Mouse (Mus musculus): ENCODE measurements around the gene Zbtb20. TPM values are rescaled to one million over a fixed set of nuclear protein-coding genes. Genes with fewer than 3 reads are reported as not detected.

Gene Zbtb20
- total and polyA plus RNA-seq, 3 experiments: 1.8 to 18.1 (median 6.6) TPM

DNA sequence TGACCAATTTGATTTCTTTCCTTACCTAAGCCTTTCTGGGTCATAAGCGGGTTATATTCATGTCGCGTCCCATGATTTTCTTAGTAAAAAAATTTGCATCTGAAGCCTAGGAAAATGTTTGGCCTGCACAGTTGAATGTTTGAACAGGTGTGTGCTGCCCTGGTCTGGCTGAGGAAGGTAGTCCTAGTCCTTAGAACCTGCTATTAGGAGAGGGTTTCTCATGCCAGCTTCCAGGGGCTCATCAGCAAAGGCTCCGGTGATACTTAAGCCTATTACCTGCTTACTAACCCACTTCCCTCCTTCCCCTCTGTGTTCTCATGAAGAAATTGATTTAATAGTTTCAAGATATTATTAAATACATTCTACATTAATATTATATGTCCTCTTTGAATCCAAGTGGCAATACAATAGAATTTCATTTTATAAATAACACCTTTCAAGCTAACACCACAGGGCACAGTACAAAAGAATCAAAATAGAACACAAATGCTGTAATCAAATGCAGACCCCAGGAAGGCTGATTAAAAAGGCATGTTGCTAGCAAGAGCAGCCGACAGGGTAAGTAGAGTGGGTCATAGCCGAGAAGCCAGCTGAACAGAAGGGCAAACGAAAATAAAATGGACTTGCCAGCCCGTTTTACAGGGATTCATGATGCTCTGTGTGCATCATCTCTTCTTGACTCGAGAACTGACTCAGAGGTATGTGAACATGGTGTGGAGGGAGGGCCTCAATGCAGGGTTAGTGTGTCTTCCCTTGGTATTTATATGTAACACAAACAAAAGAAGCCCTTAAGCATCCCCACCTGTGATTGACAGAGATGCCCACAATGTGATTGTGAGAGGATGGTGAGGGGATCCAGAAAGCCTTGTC is 480.3 kb downstream of the Zbtb20 start:
- ATAC-seq (ENCODE audit: extremely low read depth, insufficient number of reproducible peaks, low FRiP score, poor library complexity, severe bottlenecking): no peak
- Histone ChIP-seq H3K9me3 (replicated peaks) (no peaks in the 10 kb centered on the region), H3K36me3 (replicated peaks) (no peaks in the 10 kb centered on the region), H3K27me3 (ENCODE audit: insufficient read depth, low read length) (no peaks in the 10 kb centered on the region), H3K4me1 (ENCODE audit: insufficient read depth, low read depth, low read length) (no peaks in the 10 kb centered on the region), H3K4me3 (ENCODE audit: low read depth, low read length) (no peak overlapping the region)
- DNase-seq (ENCODE audit: low spot score): no peak
- TF ChIP-seq CTCF (IDR thresholded peaks at IDR 0.05; ENCODE audit: low read depth, low read length) (no peak), GATA1 (IDR thresholded peaks at IDR 0.05; ENCODE audit: borderline replicate concordance, low read length) (no peak), POLR2AphosphoS5 (IDR thresholded peaks at IDR 0.05; ENCODE audit: insufficient replicate concordance, low read depth, low read length) (no peak), GATA2 (IDR thresholded peaks at IDR 0.05; ENCODE audit: borderline replicate concordance, low read depth, low read length) (no peak), TAL1 (conservative IDR thresholded peaks at IDR 0.05; ENCODE audit: low read depth, low read length) (no peak)

DNA sequence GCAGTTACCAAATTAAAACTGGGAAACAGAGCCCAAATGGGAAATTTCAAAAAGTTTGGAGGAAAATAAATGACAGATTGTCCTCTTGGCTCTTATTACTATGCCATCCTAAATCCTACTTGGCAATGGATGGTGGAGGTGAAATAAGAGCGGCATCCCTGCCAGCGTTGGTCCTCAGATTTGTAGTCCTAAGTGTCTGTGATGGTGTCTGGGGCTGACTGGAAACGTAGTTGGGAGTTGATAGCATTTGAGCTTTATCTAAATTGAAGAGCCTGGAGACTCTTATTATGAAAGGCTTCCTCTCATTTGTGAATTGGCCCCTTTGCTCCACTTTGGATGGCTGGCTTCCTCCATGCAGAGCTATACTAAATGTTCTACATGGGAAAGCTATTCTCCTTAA is 483.9 kb downstream of the Zbtb20 start:
- no peaks in the 10 kb centered on the region for H3K36me3 ChIP-seq (replicated peaks)
- no peaks in the 10 kb centered on the region for H3K4me1 ChIP-seq (ENCODE audit: insufficient read depth, low read depth, low read length)
- peaks cover 2% of the 10 kb centered on the region; the same call in 1 of the 2 replicates for H3K27me3 ChIP-seq (ENCODE audit: insufficient read depth, low read length)
- ATAC-seq (ENCODE audit: extremely low read depth, insufficient number of reproducible peaks, low FRiP score, poor library complexity, severe bottlenecking): no peak
- no peaks in the 10 kb centered on the region for H3K9me3 ChIP-seq (replicated peaks)
- no peak overlapping the region for H3K4me3 ChIP-seq (ENCODE audit: low read depth, low read length)
- DNase-seq (ENCODE audit: low spot score): no peak
- no peak for TF ChIP-seq POLR2AphosphoS5 (IDR thresholded peaks at IDR 0.05; ENCODE audit: insufficient replicate concordance, low read depth, low read length)
- TF ChIP-seq TAL1 (conservative IDR thresholded peaks at IDR 0.05; ENCODE audit: low read depth, low read length): no peak
- no peak for TF ChIP-seq GATA1 (IDR thresholded peaks at IDR 0.05; ENCODE audit: borderline replicate concordance, low read length)
- TF ChIP-seq GATA2 (IDR thresholded peaks at IDR 0.05; ENCODE audit: borderline replicate concordance, low read depth, low read length): no peak
- TF ChIP-seq CTCF (IDR thresholded peaks at IDR 0.05; ENCODE audit: low read depth, low read length): no peak

DNA sequence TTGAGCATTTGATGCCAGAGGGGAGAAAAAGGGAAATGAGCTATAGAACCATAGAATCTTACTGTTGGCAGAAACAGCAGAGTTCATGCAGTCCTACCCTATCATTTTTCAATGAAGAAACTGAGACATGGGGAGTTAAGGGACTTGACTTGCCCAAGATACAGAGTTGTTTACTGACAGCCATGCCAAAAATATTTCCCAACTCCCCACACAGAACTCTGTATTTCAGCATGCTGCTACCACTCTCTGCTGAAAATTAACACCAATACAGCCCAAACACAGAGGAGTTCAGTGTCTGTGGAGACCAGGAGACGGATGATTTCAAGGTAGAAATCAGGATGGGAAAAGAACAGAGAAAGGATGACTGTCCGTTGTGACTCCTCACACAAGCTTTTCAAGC is 484.4 kb downstream of the Zbtb20 start:
- TF ChIP-seq POLR2AphosphoS5 (IDR thresholded peaks at IDR 0.05; ENCODE audit: insufficient replicate concordance, low read depth, low read length): no peak
- no peak for TF ChIP-seq CTCF (IDR thresholded peaks at IDR 0.05; ENCODE audit: low read depth, low read length)
- TF ChIP-seq GATA2 (IDR thresholded peaks at IDR 0.05; ENCODE audit: borderline replicate concordance, low read depth, low read length): no peak
- no peak for TF ChIP-seq GATA1 (IDR thresholded peaks at IDR 0.05; ENCODE audit: borderline replicate concordance, low read length)
- TF ChIP-seq TAL1 (conservative IDR thresholded peaks at IDR 0.05; ENCODE audit: low read depth, low read length): no peak
- H3K9me3 ChIP-seq (replicated peaks): no peaks in the 10 kb centered on the region
- H3K27me3 ChIP-seq (ENCODE audit: insufficient read depth, low read length): peaks cover 2% of the 10 kb centered on the region; the same call in 1 of the 2 replicates
- ATAC-seq (ENCODE audit: extremely low read depth, insufficient number of reproducible peaks, low FRiP score, poor library complexity, severe bottlenecking) (no peak), DNase-seq (ENCODE audit: low spot score) (no peak)
- H3K4me3 ChIP-seq (ENCODE audit: low read depth, low read length): no peak overlapping the region
- H3K4me1 ChIP-seq (ENCODE audit: insufficient read depth, low read depth, low read length): no peaks in the 10 kb centered on the region
- H3K36me3 ChIP-seq (replicated peaks): no peaks in the 10 kb centered on the region

DNA sequence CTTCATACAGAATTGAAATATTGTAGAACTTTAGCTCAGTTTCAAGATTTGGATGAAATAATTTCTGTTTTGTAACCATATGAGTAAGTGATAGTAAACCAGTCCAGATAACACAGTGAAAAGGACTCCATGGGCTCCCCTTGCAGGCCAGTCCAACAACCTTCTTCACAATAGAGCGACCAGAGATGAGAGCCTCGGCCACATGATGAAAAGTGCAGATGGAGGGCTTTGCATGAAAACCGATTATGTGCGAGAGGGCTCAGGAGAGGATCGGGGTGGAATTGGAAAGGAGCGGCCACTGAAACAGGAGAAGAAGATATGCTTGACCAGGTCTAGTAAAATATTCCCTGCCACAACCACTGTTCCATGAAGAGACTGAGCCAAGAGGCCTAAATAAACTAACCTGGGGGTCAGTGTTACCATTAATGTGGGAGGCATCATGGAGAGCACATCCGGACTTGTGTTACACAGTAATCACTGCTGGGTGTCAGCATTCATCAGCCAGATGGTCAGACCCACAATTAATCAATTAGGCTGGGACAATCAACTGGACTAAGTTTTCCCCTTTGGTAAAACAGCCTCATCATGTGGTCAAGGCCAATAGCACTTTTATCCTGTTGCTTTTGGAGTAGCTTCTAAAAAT is 485.3 kb downstream of the Zbtb20 start:
- DNase-seq (ENCODE audit: low spot score): no peak
- no peaks in the 10 kb centered on the region for H3K36me3 ChIP-seq (replicated peaks)
- no peak for ATAC-seq (ENCODE audit: extremely low read depth, insufficient number of reproducible peaks, low FRiP score, poor library complexity, severe bottlenecking)
- peaks cover 2% of the 10 kb centered on the region; the same call in 1 of the 2 replicates for H3K27me3 ChIP-seq (ENCODE audit: insufficient read depth, low read length)
- H3K4me1 ChIP-seq (ENCODE audit: insufficient read depth, low read depth, low read length): no peaks in the 10 kb centered on the region
- no peak overlapping the region for H3K4me3 ChIP-seq (ENCODE audit: low read depth, low read length)
- TF ChIP-seq POLR2AphosphoS5 (IDR thresholded peaks at IDR 0.05; ENCODE audit: insufficient replicate concordance, low read depth, low read length) (no peak), GATA2 (IDR thresholded peaks at IDR 0.05; ENCODE audit: borderline replicate concordance, low read depth, low read length) (no peak), CTCF (IDR thresholded peaks at IDR 0.05; ENCODE audit: low read depth, low read length) (no peak), GATA1 (IDR thresholded peaks at IDR 0.05; ENCODE audit: borderline replicate concordance, low read length) (no peak), TAL1 (conservative IDR thresholded peaks at IDR 0.05; ENCODE audit: low read depth, low read length) (no peak)
- no peaks in the 10 kb centered on the region for H3K9me3 ChIP-seq (replicated peaks)

DNA sequence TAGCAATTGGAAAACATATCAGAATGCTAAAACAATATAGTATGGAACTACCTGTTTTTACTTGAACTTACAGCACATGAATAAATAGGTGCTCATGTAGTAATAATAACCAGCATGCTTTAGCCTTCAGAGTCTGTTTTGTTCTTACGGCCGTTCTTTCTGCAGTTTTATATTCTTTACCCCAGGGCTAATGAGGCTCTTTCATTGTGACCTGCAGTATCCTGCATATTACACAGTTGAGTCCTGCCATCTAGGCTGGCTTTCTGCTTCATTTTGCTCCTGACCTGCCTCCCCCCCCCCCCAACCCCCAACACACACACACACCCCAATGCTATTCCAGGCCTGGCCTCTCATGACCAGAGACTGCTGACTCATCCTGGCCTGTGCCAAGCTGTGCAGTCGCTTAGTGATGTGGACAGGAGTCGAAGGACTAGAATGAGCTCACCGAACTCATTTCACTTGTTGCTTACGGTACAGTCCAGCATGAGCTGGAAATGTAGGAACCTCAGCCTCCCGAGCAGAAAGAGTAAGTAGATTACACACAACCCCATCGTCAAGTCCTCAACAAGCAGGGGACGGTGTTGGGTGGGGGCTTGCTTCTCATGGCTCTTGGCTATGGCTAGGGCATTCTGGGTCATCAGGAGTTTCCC is 487.1 kb downstream of the Zbtb20 start:
- H3K36me3 ChIP-seq (replicated peaks): no peaks in the 10 kb centered on the region
- ATAC-seq (ENCODE audit: extremely low read depth, insufficient number of reproducible peaks, low FRiP score, poor library complexity, severe bottlenecking) (no peak), DNase-seq (ENCODE audit: low spot score) (no peak)
- peaks cover 2% of the 10 kb centered on the region; the same call in 1 of the 2 replicates for H3K27me3 ChIP-seq (ENCODE audit: insufficient read depth, low read length)
- no peak overlapping the region for H3K4me3 ChIP-seq (ENCODE audit: low read depth, low read length)
- no peak for TF ChIP-seq TAL1 (conservative IDR thresholded peaks at IDR 0.05; ENCODE audit: low read depth, low read length)
- no peak for TF ChIP-seq GATA1 (IDR thresholded peaks at IDR 0.05; ENCODE audit: borderline replicate concordance, low read length)
- no peak for TF ChIP-seq POLR2AphosphoS5 (IDR thresholded peaks at IDR 0.05; ENCODE audit: insufficient replicate concordance, low read depth, low read length)
- no peak for TF ChIP-seq CTCF (IDR thresholded peaks at IDR 0.05; ENCODE audit: low read depth, low read length)
- no peak for TF ChIP-seq GATA2 (IDR thresholded peaks at IDR 0.05; ENCODE audit: borderline replicate concordance, low read depth, low read length)
- H3K9me3 ChIP-seq (replicated peaks): no peaks in the 10 kb centered on the region
- H3K4me1 ChIP-seq (ENCODE audit: insufficient read depth, low read depth, low read length): no peaks in the 10 kb centered on the region

Measured in G1E (cell line).